Mouse (Mus musculus) adrenal gland, postnatal 36 days (tissue): ENCODE results near the gene Laptm4a. TPM values are rescaled to one million over a fixed set of nuclear protein-coding genes. Genes with fewer than 3 reads are reported as not detected.
A peak's percentile ranks its signal among the peaks of the same experiment; 100 is the strongest.

Experiments
- DNase-seq, 2 experiments: peaks; one replicate each; pipeline ENCODE4 v3.0.0; 2021; ENCODE audit warnings: mixed read lengths in 1 of 2
- total RNA-seq, 2 experiments: library from RNA; stranded (reverse); gene quantifications; 2 replicates each; pipeline ENCODE4 v1.2.3; 2021

Laptm4a gene
- total RNA-seq, 2 experiments from 2014 or later = 580 to 600 TPM

GRCm38 (mm10) chr12:8953136-8953535 is 31.7 kb downstream of the Laptm4a start:
- no peak for DNase-seq

GRCm38 (mm10) chr12:8954161-8954561 is 32.7 kb downstream of the Laptm4a start:
- no peak for DNase-seq

GRCm38 (mm10) chr12:8961607-8962316 is 40.3 kb downstream of the Laptm4a start:
- no peak for DNase-seq

- peak; percentile 56 to 71 for DNase-seq
Observed at GRCm38 (mm10) chr12:8969828-8970227, 48.4 kb downstream of the Laptm4a start.

- peak; percentile 94 to 95 for DNase-seq
Observed at GRCm38 (mm10) chr12:8973820-8974465, 52.5 kb downstream of the Laptm4a start, which contains the start of gene Wdr35. Gene Wdr35, plus strand, starts transcription at chr12:8973892.

GRCm38 (mm10) chr12:8975076-8975475 is 53.6 kb downstream of the Laptm4a start:
- no peak for DNase-seq

Other genes starting within 250 kb of the Laptm4a start
- 100 to 1,000 TPM; 146 to 162 TPM for gene Pum2, start 247.5 kb upstream of the Laptm4a start, total RNA-seq
- 10 to 100 TPM; 16.5 to 17.0 TPM for gene Sdc1, start 150.3 kb upstream of the Laptm4a start, total RNA-seq
- not detected for gene Matn3, start 26.3 kb downstream of the Laptm4a start, total RNA-seq
- gene Wdr35, start 52.2 kb downstream of the Laptm4a start, total RNA-seq = 10 to 100 TPM; 15.4 to 16.5 TPM
- gene Ttc32, start 108.3 kb downstream of the Laptm4a start, total RNA-seq = 10 to 100 TPM; 10.7 to 13.5 TPM